Mouse (Mus musculus) E14TG2a.4 (cell line): ENCODE results near the gene Tm6sf1.

Experiments used
- CTCF ChIP-seq: conservative IDR thresholded peaks from 2 replicates; pipeline ENCODE4 v1.5.1; 2014; ENCODE audit warnings: low read length
- NANOG ChIP-seq: IDR thresholded peaks from 2 replicates; pipeline ENCODE4 v1.6.1; 2014; ENCODE audit warnings: borderline replicate concordance, low read length, mixed read lengths
- POU5F1 ChIP-seq: IDR thresholded peaks from 2 replicates; pipeline ENCODE4 v1.6.1; 2014; ENCODE audit warnings: low read length, borderline replicate concordance

DNA sequence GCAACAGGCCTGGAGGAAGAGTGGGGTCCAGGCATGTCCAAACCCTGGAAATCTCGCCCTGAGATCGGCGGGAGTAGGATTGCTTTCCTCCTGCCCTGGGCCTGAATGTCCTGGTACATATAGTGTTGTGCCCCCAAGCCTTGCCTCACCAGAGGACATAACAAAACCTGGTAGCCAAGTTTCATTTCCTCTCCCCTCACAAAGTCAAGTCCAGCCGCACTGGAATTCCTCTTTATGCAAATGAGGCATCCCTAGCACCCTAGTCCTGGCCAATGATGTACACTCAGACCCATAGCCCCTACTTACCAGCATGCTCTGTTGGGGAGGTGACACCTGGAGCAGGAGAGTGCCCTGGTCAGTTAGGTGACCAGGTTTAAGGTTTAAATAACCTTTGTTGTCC, 2.6 kb upstream of the Tm6sf1 start:
- no peak for TF ChIP-seq CTCF
- no peak for TF ChIP-seq POU5F1
- TF ChIP-seq NANOG, result no peak
